Mouse (Mus musculus) cortical plate, adult 2 months (tissue): ENCODE results near the gene Nf1.

Source experiments
- CTCF ChIP-seq: fragments of 200-500 bp; IDR thresholded peaks from 2 replicates; pipeline ENCODE4 v1.5.1; 2011; ENCODE audit warnings: mild to moderate bottlenecking, control low read depth, low read length; ENCODE audit not compliant: insufficient read depth; ENCODE audit errors: extremely low read depth
- POLR2A ChIP-seq: fragments of 200-500 bp; IDR thresholded peaks from 2 replicates; pipeline ENCODE4 v1.6.1; 2011; ENCODE audit warnings: mild to moderate bottlenecking, low read length, control low read depth; ENCODE audit not compliant: insufficient read depth; ENCODE audit errors: extremely low read depth

DNA sequence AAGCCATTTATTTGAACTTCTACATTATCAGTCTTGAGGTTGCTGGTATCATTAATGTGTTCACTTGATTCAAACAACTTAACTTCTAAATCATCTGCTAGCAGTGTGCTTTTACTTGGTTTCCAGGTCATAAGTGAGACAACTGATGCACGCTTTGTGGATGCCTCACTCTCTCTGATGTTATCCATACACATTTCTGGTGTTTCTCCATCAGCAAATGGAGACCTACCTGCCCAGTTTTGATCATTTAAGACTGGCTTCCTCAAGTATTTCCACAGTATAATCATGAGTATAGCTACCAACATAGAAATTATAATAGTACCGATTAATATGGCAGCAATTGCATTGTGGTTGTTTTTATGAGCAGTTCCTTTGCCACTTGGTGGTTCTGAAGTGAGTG, 176.3 kb downstream of the Nf1 start:
- no peak for TF ChIP-seq POLR2A
- no peak for TF ChIP-seq CTCF
